Mouse (Mus musculus): ENCODE results near the gene Mast3. TPM values are rescaled to one million over a fixed set of nuclear protein-coding genes. Genes with fewer than 3 reads are reported as not detected.

Gene Mast3
- polyA plus RNA-seq, 1 experiment, result 4.8 TPM

DNA sequence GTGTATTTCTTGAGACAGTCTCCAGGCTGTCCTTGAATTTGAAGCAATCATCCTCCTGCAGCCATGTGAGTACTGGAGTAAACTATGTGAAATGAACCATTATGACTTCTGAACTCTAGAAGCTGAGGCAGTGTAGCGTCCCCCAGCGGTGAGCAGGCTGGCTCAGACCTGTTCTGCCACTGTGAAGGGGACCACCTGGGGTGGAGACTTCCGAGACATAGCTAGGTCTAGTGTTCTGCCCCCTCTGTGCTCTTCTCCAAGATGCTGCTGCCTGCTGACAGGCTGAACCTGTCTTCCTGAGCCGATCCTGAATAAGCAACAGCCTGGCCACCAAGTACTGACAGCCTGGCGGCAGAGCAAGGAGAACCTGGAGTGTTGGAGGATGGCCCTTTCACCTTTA, 40.3 kb upstream of the Mast3 start:
- TF ChIP-seq TAL1 (IDR thresholded peaks at IDR 0.05; ENCODE audit: low read length) (no peak), GATA1 (IDR thresholded peaks at IDR 0.05; ENCODE audit: low read length) (no peak)
- peaks cover 22% of the 10 kb centered on the region for H3K27me3 ChIP-seq (ENCODE audit: control insufficient read depth)
- peaks cover 17% of the 10 kb centered on the region for H3K36me3 ChIP-seq (ENCODE audit: control insufficient read depth)
- no peak overlapping the region for H3K4me3 ChIP-seq (replicated peaks)
- peaks cover 77% of the 10 kb centered on the region for H3K4me1 ChIP-seq (ENCODE audit: control insufficient read depth)
- no peaks in the 10 kb centered on the region for H3K9me3 ChIP-seq (ENCODE audit: control insufficient read depth, low read length)

DNA sequence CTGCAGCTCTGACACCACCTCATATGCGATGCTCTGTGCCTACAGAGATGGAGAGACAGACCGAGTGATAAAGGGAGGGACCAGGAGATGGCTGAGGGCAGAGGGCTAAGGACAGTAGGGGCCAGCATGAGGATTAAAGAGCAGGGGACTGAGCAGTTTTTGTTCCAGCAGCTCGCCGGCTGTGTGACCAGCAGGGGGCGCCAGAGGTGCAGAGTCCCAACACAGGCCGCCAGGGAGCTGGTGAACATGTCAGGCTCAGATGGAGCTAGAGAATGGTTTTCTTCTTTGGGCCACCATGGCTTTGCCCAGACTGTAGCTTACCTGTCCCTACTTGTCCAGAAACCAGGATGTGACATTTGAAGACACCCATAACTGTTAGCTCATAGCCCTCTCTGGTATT, 39.7 kb upstream of the Mast3 start:
- Histone ChIP-seq H3K9me3 (ENCODE audit: control insufficient read depth, low read length) (no peaks in the 10 kb centered on the region), H3K36me3 (ENCODE audit: control insufficient read depth) (peaks cover 17% of the 10 kb centered on the region), H3K27me3 (ENCODE audit: control insufficient read depth) (peaks cover 22% of the 10 kb centered on the region), H3K4me3 (replicated peaks) (peak overlapping the region; percentile 90), H3K4me1 (ENCODE audit: control insufficient read depth) (peaks cover 78% of the 10 kb centered on the region)
- TF ChIP-seq GATA1 (IDR thresholded peaks at IDR 0.05; ENCODE audit: low read length), result no peak
- no peak for TF ChIP-seq TAL1 (IDR thresholded peaks at IDR 0.05; ENCODE audit: low read length)

DNA sequence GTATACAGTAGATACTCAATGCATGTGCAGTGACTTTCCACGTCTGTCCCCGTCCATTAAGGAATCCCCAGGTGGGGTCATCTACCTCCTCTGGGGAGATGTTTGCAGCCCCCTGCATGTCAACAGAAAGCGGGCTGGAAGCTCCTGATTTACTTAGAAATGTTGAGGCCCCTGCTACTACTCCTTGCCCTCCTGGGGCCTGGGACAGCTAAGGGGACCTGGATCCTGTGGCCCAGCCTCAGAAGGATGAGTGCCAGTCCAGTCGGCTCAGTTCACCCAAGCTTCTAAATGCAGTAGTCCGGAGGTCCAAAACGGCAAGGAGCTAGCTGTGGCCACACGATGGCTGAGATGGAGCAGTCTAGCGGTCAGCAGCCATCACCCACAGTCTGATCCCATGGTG, 39.1 kb upstream of the Mast3 start:
- peak overlapping the region; percentile 90 for H3K4me3 ChIP-seq (replicated peaks)
- H3K9me3 ChIP-seq (ENCODE audit: control insufficient read depth, low read length), result no peaks in the 10 kb centered on the region
- H3K36me3 ChIP-seq (ENCODE audit: control insufficient read depth), result peaks cover 18% of the 10 kb centered on the region
- H3K27me3 ChIP-seq (ENCODE audit: control insufficient read depth), result peaks cover 21% of the 10 kb centered on the region
- TF ChIP-seq GATA1 (IDR thresholded peaks at IDR 0.05; ENCODE audit: low read length) (no peak), TAL1 (IDR thresholded peaks at IDR 0.05; ENCODE audit: low read length) (no peak)
- peaks cover 77% of the 10 kb centered on the region for H3K4me1 ChIP-seq (ENCODE audit: control insufficient read depth)

DNA sequence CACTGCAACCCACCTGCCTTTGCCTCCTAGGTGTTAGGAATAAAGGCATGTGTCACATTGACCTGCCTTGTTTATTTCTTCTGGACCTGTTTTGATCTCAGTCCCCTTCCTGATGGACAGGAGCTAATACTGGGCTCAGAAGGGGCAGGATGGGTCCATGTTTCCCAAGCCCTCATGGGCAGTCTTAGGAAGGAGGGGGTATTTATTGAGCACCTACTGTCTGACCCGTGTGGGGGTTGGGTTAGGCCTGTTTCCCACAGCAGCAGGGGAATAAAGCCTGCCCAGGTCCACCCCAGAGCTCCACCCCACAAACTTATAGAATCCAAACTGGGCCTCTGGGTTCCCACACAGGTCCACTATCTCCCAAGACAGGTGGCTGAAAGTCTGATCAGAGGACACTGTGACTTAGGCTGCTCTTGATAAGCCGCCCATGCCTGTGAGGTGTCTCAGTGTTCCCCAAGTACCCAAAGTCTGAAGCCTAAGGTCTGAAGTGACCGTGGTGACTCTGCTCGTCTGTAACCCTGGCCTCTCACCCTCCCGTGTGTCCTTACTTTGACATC, 38.4 kb upstream of the Mast3 start:
- peaks cover 80% of the 10 kb centered on the region for H3K4me1 ChIP-seq (ENCODE audit: control insufficient read depth)
- H3K27me3 ChIP-seq (ENCODE audit: control insufficient read depth), result peaks cover 16% of the 10 kb centered on the region
- TF ChIP-seq TAL1 (IDR thresholded peaks at IDR 0.05; ENCODE audit: low read length) (peak; percentile 94), GATA1 (IDR thresholded peaks at IDR 0.05; ENCODE audit: low read length) (peak; percentile 97)
- H3K4me3 ChIP-seq (replicated peaks), result peak overlapping the region; percentile 90
- H3K9me3 ChIP-seq (ENCODE audit: control insufficient read depth, low read length), result no peaks in the 10 kb centered on the region
- H3K36me3 ChIP-seq (ENCODE audit: control insufficient read depth), result peaks cover 24% of the 10 kb centered on the region

DNA sequence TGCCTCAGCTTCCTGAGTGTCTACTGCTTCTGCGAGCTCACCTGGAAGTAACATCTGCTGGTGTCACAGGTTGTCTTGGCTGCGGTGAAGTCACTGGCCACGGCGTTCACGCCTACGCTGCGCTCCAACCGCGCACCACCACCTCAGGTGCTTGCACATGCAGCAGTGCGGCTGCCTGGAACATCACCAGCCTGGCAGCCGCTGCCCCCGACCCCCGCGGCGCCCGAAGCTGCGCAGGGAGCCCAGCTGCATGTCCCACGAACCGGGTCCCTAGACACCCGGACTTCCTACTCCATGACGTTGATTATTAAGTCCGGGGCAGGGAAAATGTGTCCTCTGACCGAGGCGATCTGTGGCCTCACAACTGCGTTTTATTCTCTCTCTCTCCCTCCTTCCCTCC, 37.6 kb upstream of the Mast3 start:
- Histone ChIP-seq H3K27me3 (ENCODE audit: control insufficient read depth) (peaks cover 9% of the 10 kb centered on the region), H3K4me1 (ENCODE audit: control insufficient read depth) (peaks cover 82% of the 10 kb centered on the region), H3K4me3 (replicated peaks) (peak overlapping the region; percentile 90), H3K36me3 (ENCODE audit: control insufficient read depth) (peaks cover 29% of the 10 kb centered on the region), H3K9me3 (ENCODE audit: control insufficient read depth, low read length) (no peaks in the 10 kb centered on the region)
- TF ChIP-seq GATA1 (IDR thresholded peaks at IDR 0.05; ENCODE audit: low read length) (no peak), TAL1 (IDR thresholded peaks at IDR 0.05; ENCODE audit: low read length) (no peak)

DNA sequence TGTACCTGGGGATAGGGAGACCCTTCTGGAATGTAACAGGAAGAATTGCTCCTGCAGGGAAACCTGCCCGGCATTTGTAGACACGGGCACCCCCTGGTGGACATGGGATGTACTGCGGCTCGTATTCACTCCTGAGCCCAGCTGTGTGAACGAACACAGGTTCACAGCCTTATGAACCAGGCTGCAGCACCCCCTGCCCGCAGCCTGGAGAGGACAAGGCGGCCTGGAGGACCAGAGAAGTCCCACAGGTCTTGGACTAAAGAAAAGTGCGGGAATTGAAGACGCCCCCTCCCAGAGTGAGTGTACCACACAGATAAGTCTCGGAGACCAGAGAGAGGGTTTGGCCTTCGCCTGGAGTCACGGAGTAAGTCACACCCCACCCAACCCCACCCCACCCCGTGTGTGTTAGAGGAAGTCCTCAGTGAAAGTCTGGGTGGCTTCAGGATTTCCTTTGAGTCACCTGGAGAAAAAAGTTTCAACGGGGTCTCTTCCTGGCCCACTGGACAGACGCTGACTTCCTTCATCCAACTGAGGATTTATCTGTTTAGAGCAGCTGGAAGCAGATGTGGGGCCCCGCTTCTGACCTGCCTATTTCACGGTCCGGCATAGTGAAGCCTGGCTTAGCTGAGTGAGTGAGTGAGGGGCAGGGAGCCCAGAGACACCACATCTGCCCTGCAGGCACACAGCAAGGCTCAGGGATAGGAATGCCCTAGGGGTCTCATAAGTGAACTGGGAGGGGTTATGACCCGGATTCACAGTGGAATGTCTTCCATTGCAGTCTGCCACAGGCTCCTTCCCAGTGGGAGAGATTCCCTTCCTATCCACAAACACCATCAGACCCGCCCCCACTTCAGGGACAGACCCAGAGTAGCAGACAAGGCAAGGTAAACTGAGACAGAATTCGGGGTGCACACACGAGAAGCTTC, 36.6 kb upstream of the Mast3 start:
- TF ChIP-seq TAL1 (IDR thresholded peaks at IDR 0.05; ENCODE audit: low read length) (no peak), GATA1 (IDR thresholded peaks at IDR 0.05; ENCODE audit: low read length) (no peak)
- no peaks in the 10 kb centered on the region for H3K9me3 ChIP-seq (ENCODE audit: control insufficient read depth, low read length)
- H3K4me1 ChIP-seq (ENCODE audit: control insufficient read depth), result peaks cover 86% of the 10 kb centered on the region
- peak overlapping the region; percentile 90 for H3K4me3 ChIP-seq (replicated peaks)
- H3K36me3 ChIP-seq (ENCODE audit: control insufficient read depth), result peaks cover 40% of the 10 kb centered on the region
- H3K27me3 ChIP-seq (ENCODE audit: control insufficient read depth), result peaks cover 1% of the 10 kb centered on the region; the same call in 1 of the 2 replicates

DNA sequence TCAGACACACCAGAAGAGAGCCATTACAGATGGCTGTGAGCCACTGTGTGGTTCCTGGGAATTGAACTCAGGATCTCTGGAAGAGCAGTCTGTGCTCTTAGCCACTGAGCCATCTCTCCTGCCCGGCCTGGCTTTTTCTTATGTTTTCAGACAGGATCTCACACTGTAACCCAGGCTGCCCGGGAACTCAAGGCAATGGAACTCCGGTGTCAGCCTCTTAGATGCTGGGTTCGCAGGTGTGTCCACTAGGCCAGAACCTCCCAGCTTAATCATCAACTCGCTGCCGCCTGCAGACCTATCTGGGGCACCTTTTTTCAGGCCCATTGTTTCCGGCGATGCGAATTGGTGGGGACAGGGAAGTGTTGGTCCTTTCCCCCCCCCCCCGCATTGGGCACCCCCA, 35.7 kb upstream of the Mast3 start:
- H3K4me3 ChIP-seq (replicated peaks), result peak overlapping the region; percentile 90
- no peaks in the 10 kb centered on the region for H3K27me3 ChIP-seq (ENCODE audit: control insufficient read depth)
- peaks cover 48% of the 10 kb centered on the region for H3K36me3 ChIP-seq (ENCODE audit: control insufficient read depth)
- no peak for TF ChIP-seq TAL1 (IDR thresholded peaks at IDR 0.05; ENCODE audit: low read length)
- no peak for TF ChIP-seq GATA1 (IDR thresholded peaks at IDR 0.05; ENCODE audit: low read length)
- no peaks in the 10 kb centered on the region for H3K9me3 ChIP-seq (ENCODE audit: control insufficient read depth, low read length)
- peaks cover 89% of the 10 kb centered on the region for H3K4me1 ChIP-seq (ENCODE audit: control insufficient read depth)

DNA sequence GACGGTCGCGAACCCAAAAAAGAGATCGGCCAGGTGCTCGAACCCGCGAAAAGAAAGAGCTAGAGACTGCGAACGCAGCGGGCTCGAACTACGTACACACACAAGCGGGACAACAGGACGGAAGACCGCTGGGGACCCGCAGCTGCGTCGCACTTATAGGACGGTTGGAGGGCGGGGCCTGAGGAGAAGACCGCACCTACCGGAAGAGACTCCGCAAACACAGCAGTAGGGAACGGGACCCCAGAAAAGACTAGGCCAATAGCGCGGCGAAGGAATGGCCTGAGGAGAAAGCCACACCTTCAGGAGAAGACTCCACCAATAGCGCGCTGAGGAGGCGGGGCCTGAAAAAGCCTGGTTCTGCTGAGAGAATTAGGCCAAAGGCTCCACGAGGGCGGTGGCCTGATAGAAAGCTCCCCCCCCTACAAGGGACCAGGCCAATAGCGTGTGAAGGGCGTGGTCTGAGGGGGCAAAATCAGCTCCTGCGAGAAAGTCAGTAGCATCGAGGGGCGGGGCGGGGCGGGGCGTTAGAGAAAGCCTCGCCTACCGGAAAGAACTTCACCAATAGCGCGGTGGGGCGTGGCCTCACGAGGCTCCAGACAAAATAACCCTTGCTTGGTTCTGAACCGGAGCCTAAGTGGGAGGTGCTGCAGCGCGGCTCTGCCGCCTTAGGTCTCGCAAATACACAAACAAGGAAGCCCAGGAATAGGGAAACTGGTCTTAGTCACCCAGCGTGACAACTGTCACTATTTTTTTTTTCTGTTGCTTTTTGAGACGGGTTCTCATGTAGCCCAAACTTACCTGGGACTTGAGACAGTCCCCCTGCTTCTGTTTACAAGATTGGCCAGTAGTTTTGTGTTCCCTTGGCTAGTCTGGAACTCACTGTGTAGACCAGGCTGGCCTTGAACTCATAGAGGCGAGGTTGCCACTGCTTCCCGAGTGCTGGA, 34.8 kb upstream of the Mast3 start, which contains the start of gene Arrdc2:
Arrdc2 (minus strand) TSS at position 313 of the 944 bp plus-strand sequence.
- no peaks in the 10 kb centered on the region for H3K27me3 ChIP-seq (ENCODE audit: control insufficient read depth)
- peaks cover 90% of the 10 kb centered on the region for H3K4me1 ChIP-seq (ENCODE audit: control insufficient read depth)
- TF ChIP-seq GATA1 (IDR thresholded peaks at IDR 0.05; ENCODE audit: low read length) (no peak), TAL1 (IDR thresholded peaks at IDR 0.05; ENCODE audit: low read length) (no peak)
- peak within 1 kb of the TSS; percentile 90 for H3K4me3 ChIP-seq (replicated peaks)
- peaks cover 54% of the 10 kb centered on the region for H3K36me3 ChIP-seq (ENCODE audit: control insufficient read depth)
- H3K9me3 ChIP-seq (ENCODE audit: control insufficient read depth, low read length), result no peaks in the 10 kb centered on the region

All from erythroblast, embryonic 14.5 days (primary cell).